Mouse (Mus musculus) left cerebral cortex, adult 9 months (tissue): Measurements from ENCODE around the gene Zbtb21.
"Not testable (repeated sequence)": the region's sequence is repeated elsewhere in the genome, so short reads cannot be mapped to it uniquely, and the experiment has no call there.

Source experiments
- DNase-seq, 2 experiments: peaks; one replicate each; pipeline ENCODE4 v3.0.0; 2022; ENCODE audit warnings: low spot score in 2 of 2

Zbtb21 gene

DNA sequence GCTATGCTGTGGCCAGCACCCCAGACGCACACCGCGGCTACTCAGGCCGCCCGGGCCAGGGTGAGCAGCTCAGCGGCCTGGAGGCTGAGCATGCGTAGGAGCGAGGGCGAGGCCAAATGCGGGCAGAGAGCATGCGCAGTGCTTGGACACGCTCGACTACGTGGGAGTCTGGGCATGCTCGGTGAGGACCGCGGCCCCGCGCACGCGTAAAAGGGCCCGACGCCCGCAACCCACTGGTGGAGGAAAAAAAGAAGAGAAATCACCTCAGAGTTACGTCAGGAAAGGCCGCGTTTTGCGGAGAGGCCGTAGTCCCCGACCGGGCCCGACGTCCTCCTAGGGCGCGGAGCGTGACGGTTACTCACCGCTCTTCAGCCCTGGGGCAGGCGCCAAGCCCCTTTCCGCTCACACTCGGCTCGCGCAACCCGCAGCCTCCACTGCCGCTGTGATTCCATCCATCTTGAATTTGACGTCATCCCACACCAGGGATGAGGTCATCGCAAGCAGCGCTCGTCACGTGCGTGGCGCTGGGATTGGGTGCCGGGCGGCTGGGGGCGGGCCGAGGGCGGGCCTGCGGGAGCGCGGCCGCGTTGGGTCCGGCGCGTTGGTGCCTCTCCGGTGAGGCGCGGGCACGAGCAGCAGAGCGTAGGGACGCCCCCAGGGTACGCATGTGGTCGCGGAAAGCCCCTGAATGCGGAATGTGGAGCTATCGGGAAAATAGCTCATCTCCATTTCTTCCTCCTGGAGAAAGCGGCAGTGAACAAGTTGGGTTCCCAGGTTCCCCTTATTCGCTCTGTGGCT is at the start of gene Zbtb21, which contains the start of gene C2cd2:
Zbtb21 (minus strand) TSS at position 472 of the 798 bp plus-strand sequence.
C2cd2 (minus strand) TSS at position 448 of the 798 bp plus-strand sequence.
- DNase-seq, result peak; percentile 94 to 97

DNA sequence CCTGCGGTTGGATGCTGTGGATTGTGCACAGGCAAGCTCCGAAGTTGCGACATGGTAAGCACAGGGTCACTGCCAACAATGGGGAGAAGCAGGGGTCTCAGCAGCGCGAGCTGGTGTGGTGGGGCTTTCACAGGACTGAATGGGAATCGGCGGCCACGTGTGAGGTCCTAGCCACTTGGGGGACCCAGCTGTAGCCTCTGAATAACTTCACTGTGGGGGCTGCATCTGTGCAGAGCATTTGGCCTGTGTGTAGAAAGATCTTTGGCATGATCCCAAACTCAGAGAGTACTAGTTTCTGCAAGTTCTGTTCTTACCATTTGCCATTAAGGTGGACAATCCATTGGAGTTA is 34.9 kb upstream of the Zbtb21 start:
- DNase-seq, result not testable (repeated sequence)

DNA sequence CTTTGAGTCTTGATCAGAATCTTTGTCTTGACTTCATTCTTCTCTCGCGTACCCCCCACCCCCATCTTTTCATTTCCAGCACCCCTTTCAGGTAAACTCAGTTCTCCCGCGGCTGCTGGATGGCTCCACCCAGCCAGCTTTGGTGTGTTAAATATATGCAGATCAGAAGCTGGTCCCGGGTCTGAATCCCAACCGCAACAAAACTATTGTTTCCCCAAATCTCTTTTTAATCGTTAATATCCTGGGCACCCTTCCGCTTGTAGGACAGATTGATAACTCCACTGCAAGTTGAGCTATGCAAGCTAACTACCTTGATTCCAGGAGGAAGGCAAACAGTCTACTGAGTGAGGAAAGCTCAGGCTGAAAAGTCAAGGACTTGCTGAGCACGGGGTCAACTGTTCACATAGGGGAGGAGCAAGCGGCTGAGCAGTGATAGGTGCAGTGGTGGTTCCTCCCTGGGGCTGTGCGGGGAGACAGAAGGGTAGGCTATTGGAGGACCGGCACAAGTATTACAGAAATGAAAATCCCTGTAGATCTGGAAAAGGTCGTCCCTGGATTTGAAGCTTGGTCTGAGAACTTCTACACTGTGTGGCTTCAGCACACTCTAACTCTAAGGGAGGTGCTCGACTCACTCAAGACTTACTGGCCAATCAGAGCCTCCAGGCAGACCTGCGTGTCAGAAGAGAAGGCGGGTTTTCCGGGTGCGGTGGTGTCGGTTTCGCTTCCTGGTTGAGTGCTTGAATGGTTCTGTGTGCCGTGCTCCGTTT is 34.4 kb upstream of the Zbtb21 start, which contains the start of gene B230307C23Rik:
B230307C23Rik (plus strand) TSS at position 700 of the 767 bp plus-strand sequence.
- DNase-seq, result peak; percentile 73 to 89

DNA sequence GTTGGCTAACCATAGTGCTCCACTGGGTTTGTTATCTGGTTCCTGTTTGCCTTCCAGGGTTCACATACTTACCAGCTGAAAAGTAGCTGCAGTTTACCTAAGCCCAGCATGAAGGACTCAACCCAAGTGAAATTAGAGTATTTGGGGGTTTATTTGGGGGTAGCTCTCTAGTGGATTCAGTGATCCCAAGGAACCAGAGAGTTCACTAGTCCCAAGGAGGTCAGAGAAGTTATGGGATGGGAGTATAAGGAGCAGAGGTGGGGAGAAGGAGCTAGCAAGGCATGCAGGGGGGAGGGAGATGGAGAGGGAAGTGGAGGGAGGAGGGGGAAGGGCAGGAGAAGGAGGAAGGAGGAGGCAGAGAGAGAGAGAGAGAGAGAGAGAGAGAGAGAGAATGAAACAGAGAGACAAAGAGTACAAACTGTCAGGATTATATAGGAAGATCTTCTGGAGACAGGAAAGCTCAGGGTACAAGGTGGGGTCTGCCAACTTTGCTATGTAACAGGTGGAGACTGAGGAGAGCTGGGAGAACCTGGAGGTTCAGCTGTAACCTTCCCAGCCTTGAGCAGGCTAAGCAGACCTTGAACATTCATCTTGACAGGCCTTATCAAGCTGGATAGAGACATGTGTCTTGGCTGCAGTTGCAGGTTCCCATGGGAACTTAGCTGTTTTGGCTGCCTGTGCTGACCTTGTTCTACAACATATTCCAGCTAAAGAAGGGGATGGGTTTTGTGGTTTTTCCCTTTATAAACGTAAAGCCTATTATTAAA is 33.6 kb upstream of the Zbtb21 start:
- DNase-seq, result no peak

GRCm38 (mm10) chr16:97992477-97992876 is 30.1 kb upstream of the Zbtb21 start:
- not testable (repeated sequence) for DNase-seq

- no peak for DNase-seq
These were observed 29.1 kb upstream of the Zbtb21 start for GRCm38 (mm10) chr16:97991517-97991916.

- no peak for DNase-seq
These were observed 22.2 kb upstream of the Zbtb21 start for GRCm38 (mm10) chr16:97984589-97984988.

DNA sequence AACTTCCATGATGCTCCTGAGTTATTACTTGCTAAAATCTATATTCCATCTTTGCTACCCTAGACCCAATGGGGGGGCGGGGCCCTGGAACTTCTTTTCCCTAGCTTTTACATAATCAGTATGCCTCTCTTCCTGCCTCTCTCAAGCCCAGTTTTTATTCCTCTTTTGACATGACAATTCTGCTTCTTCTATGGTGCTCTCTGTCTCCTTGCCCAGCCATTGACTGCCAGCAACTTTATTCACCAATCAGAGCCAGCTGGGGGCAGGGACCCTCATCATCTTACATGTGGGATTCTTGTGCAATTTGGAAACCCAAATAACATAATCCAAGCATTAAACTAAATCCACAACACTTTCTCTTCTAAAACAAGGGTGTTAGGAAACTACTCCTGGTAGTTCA is 18.9 kb upstream of the Zbtb21 start:
- no peak for DNase-seq

DNA sequence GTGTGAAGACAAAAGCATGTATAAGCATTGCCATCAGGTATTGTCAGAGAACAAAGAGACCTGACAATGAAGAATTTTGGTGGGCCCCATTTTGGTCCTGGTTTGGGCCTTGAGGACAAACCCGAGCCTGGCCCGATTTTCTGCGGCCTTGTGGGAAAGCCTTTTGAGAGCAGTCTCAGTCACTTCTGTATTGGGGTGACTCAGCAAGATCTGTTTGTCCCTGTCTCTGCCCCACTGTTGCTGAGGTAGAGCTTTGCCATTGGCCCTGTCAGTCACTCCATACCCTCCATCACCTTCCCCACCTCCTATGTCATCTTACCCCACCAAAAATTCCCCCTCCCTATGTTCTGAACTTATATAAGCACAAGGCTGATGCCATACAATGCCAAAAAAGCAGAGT is 15.3 kb upstream of the Zbtb21 start:
- DNase-seq, result no peak

GRCm38 (mm10) chr16:97977277-97977676 is 14.9 kb upstream of the Zbtb21 start:
- DNase-seq, result no peak

GRCm38 (mm10) chr16:97963956-97964540 is 1.6 kb upstream of the Zbtb21 start:
- DNase-seq, result no peak

DNA sequence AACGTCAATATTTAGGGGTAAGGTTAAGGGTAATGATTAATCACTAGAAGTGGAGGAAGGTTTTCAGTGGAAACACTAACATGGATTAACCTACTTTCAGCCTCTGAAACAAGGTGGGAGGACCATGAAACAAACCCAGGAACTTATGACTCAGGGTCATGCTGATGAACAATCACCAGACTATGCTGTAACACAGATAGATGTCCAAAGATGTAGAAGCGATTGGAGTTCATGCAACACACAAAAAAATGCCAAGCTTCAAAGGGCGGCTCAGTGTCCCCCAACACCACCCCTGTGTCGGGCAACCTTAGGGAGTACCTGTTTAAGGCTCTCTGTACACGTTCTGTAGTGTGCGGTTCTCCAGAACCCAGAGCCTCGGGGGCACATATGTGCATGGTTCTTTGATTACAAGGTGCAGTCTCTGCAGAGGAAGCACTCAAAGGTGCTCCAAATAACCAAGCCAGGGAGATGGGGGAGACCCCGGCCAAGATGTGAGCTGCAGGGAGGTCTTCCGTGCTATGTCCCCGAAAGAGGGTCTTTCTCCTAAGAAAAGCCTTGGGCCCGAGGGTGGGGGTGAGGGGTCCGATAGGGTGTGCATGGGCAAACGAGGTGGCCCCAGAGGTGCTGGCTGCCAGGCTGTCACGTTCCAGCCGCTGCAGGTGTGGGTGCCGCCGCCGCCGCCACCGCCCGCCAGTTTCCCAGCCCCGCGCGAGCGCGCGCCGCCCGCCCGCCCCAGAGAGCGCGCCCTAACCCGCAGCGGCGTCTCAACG is 856 bp downstream of the Zbtb21 start:
- DNase-seq, result peak in 1 of 2 experiments; percentile 32

- DNase-seq, result no peak
These were observed 2.1 kb downstream of the Zbtb21 start for GRCm38 (mm10) chr16:97960348-97960747.

DNA sequence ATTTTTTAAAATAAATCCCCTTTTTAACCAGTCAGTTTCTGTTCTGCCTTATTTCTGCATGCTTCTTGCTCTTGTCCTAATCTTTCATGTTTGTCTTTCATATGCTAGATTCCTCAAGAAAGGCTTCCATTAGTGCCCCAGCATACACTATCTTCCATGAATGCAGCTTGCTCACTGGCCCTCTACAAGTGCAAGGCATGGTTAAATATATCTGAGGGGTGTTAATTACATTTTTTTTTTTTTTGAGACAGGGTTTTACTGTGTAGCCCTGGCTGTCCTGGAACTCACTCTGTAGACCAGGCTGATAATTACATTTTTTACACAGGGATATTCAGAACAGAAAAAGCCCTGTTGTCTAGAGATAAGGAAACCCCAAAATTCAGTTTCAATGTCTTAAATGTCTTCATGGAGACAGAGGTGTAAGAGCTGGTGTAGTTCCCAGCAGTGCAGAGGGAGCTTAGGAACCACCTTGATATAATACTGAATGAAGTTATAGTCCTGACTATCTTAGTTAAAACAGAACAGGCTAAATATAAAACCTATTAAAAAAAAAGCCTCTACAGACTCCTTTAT is 3.9 kb downstream of the Zbtb21 start:
- no peak for DNase-seq

DNA sequence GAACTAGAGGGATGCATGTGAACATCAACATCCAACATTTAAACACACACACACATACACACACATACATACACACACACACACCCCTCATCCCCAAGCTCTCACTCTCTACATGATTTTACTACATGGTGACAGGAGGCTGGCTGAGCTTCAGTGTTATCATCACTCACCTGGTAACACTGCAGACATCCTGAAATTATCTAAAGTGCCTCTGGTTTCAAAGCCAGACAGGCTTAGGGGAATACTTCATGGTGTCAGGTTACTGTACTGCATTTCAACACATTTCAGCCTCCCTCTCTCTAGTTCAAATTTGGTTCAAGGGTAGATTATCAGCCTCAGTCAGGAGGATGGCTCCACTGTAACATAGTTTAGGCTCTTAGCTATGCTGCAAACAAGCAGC is 4.8 kb downstream of the Zbtb21 start:
- DNase-seq, result no peak

DNA sequence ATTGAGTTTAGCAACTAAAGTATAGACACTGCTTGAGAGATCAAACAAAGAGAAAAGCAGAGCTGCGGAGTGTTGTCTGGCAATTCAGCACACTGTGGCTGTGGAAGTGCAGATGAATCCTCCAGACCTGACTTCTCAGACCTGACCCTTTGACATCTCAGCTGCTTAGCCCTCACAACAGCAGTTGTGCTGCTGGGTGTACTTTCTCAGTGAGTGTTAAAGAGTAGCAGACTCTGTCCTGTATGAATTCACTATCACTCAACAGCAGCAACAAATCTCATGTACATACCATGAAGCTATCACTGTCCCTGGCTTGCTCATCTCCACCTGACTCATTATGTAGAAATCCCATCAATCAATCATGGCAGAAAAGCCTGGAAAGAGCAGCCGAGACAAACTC is 6.4 kb downstream of the Zbtb21 start:
- no peak for DNase-seq

DNA sequence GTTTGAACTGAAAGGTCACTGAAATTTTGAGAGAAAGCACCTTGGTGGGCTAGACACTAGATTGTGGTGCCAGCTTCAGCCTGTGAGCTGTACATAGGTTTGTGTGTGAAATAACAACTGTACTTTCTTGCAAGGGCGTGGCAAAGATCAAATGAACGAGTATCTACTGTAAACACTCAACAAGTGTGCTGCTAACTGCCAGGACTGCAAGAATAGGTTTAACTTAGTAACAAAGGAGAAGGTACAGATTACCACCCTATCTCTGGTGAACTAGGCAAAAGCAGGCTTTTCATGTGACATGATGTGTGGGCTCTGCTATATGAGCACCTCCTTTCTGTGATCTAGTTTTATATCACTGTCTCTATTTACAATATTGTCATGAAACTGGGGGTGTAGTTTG is 9.1 kb downstream of the Zbtb21 start:
- no peak for DNase-seq

GRCm38 (mm10) chr16:97952801-97953200 is 9.6 kb downstream of the Zbtb21 start:
- DNase-seq, result no peak

DNA sequence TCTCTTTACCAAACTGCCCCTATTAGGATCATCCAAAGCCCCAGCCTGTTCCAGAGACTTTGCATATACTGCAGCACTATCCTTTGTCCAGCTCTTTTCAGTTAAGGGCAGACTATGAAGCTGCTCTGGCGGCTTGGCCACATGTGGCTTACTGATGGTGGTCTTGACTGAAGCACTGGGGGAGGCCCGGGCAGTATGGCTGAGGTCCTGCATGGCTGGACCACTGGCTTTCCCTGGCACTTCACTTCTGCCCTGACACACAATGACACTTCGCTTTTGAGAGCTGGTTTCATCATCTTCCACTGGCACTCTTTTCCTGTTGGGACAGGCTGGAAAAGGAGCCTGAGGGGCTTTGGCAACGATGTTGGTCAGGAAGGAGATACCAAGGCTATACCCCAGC is 10.1 kb downstream of the Zbtb21 start:
- no peak for DNase-seq

GRCm38 (mm10) chr16:97950061-97950460 is 12.4 kb downstream of the Zbtb21 start:
- no peak for DNase-seq

GRCm38 (mm10) chr16:97948836-97949235 is 13.6 kb downstream of the Zbtb21 start:
- no peak for DNase-seq
